Mouse (Mus musculus) heart, postnatal 0 days (tissue): ENCODE measurements around the gene Tardbp. TPM values are rescaled to one million over a fixed set of nuclear protein-coding genes. Genes with fewer than 3 reads are reported as not detected.

Experiments used
- ATAC-seq: fragments of 200-750 bp; cut with Nextera tagmentation; 2 replicates; pipeline ENCODE4 v1.8.0; 2017; ENCODE audit warnings: low read depth, moderate number of reproducible peaks, moderate library complexity; ENCODE audit not compliant: insufficient read depth
- DNase-seq: peaks from one replicate; pipeline ENCODE4 v3.0.0-alpha.2; 2016; ENCODE audit warnings: low spot score
- H3K27ac ChIP-seq: fragments of 300-500 bp; sonication (generic); 2 replicates; pipeline ENCODE4 v1.5.1; 2014; ENCODE audit warnings: low read depth, mild to moderate bottlenecking
- H3K27me3 ChIP-seq: fragments of 300-500 bp; sonication (generic); 2 replicates; pipeline ENCODE4 v1.6.1; 2014; ENCODE audit warnings: low read length, mixed read lengths; ENCODE audit not compliant: control insufficient read depth, insufficient read depth
- H3K36me3 ChIP-seq: fragments of 300-500 bp; sonication (generic); replicated peaks from 2 replicates; pipeline ENCODE4 v1.6.1; 2014; ENCODE audit warnings: low read length, mixed read lengths; ENCODE audit not compliant: control insufficient read depth, insufficient read depth
- H3K4me1 ChIP-seq: fragments of 300-500 bp; sonication (generic); 2 replicates; pipeline ENCODE4 v1.6.1; 2014; ENCODE audit warnings: antibody characterized with exemption; ENCODE audit not compliant: control insufficient read depth, insufficient read depth
- H3K4me2 ChIP-seq: fragments of 300-500 bp; sonication (generic); 2 replicates; pipeline ENCODE4 v1.6.1; 2014; ENCODE audit warnings: low read depth, mild to moderate bottlenecking, low read length, moderate library complexity
- H3K4me3 ChIP-seq: fragments of 300-500 bp; sonication (generic); 2 replicates; pipeline ENCODE4 v1.5.1; 2014; ENCODE audit warnings: low read depth, low read length
- H3K9ac ChIP-seq: fragments of 300-500 bp; sonication (generic); replicated peaks from 2 replicates; pipeline ENCODE4 v1.6.1; 2014; ENCODE audit warnings: low read depth, low read length, mixed read lengths
- H3K9me3 ChIP-seq: fragments of 300-500 bp; sonication (generic); replicated peaks from 2 replicates; pipeline ENCODE4 v1.6.1; 2016; ENCODE audit warnings: low read length; ENCODE audit not compliant: control insufficient read depth
- CTCF ChIP-seq: IDR thresholded peaks from 2 replicates; pipeline ENCODE4 v1.5.1; 2016; ENCODE audit warnings: antibody characterized with exemption, control low read depth, low read depth
- EP300 ChIP-seq: IDR thresholded peaks from 2 replicates; pipeline ENCODE4 v1.6.1; 2016; ENCODE audit warnings: antibody characterized with exemption, low read depth
- WGBS: fragments of 180-500 bp; shearing (Covaris S2); extraction: QIAGEN DNeasy Blood & Tissue Kit; methylation state at CpG from one replicate; pipeline ENCODE4 v1.1.7; 2014; 5-methylcytosine and 5-hydroxymethylcytosine counted together
- polyA plus RNA-seq: library from polyadenylated mRNA; unstranded; fragments of >200 nt; fragmentation: Nextera tagmentation; extraction: Ambion mirVana; gene quantifications from 2 replicates; pipeline ENCODE4 v1.2.1, GENCODE M21; 2015
- total RNA-seq: library from RNA; depleted of rRNA; stranded (reverse); fragments of >200 nt; gene quantifications from 2 replicates; pipeline ENCODE4 v1.2.3, GENCODE M21; 2014; ENCODE audit warnings: low replicate concordance

Gene Tardbp
- total and polyA plus RNA-seq, 2 experiments from 2014 or later, result 89.9 to 93.5 TPM

- DNase-seq (no peak), ATAC-seq (no peak)
- H3K9me3 ChIP-seq, result no peaks in the 10 kb centered on the region
- no peaks in the 10 kb centered on the region for H3K36me3 ChIP-seq
- no peak overlapping the region for H3K4me3 ChIP-seq
- TF ChIP-seq EP300 (no peak), CTCF (no peak)
- H3K4me2 ChIP-seq, result peak overlapping the region; percentile 42
- WGBS, result 30% methylated on average over 15 of the region's 15 CpGs
- no peak overlapping the region for H3K9ac ChIP-seq
- no peaks in the 10 kb centered on the region for H3K27me3 ChIP-seq
- no peaks in the 10 kb centered on the region for H3K4me1 ChIP-seq
- H3K27ac ChIP-seq, result peak overlapping the region; percentile 64; the same call in 1 of the 2 replicates
Observed at GRCm38 (mm10) chr4:148656691-148657258, 30.0 kb upstream of the Tardbp start.

DNA sequence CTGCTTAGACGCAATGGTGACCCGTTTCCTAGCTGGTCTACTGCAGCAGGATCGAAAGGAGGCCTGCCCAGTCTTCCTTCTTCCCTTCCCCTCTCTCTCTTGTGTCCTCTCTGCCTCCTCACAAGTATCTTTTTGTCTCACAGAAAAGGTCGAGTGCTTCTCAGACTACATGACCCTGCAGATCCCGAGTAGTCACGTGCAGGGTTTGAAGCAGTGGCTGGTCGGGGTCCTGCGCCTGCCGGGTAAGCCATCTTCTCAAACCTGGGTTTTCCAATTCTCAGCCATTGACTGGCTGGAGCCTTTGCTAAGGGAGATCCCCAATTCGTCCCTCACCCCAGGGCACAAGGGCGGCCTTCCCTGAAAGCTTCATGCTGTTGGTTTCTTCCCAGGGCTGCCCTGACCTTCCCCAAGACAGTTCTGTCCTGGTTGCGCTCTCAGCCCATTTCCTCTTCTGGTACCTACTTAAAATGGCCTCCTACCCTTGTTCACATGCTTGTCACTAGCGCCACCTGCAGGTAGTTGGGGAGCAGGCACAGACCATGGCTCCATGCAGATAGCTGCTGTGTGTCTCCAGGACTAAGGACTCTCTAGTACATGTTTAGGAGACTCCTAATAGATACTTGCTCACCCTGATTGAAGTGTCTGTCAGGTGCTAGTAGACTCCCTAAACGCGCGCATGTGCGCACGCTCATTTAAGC is 28.0 kb upstream of the Tardbp start:
- Histone ChIP-seq H3K27me3 (no peaks in the 10 kb centered on the region), H3K4me3 (no peak overlapping the region), H3K4me1 (no peaks in the 10 kb centered on the region), H3K9ac (no peak overlapping the region), H3K4me2 (no peak overlapping the region), H3K36me3 (no peaks in the 10 kb centered on the region), H3K27ac (no peak overlapping the region), H3K9me3 (no peaks in the 10 kb centered on the region)
- peak; percentile 59 for TF ChIP-seq CTCF
- no peak for TF ChIP-seq EP300
- 86% methylated on average over 18 of the region's 18 CpGs for WGBS
- ATAC-seq, result 0 out of 2 replicates have a peak, but pooled peaks have one; percentile 41
- DNase-seq, result no peak

GRCm38 (mm10) chr4:148651045-148651444 is 24.2 kb upstream of the Tardbp start:
- DNase-seq, result no peak
- no peak for ATAC-seq
- TF ChIP-seq CTCF (no peak), EP300 (no peak)
- Histone ChIP-seq H3K4me3 (no peak overlapping the region), H3K4me2 (no peak overlapping the region), H3K27me3 (no peaks in the 10 kb centered on the region), H3K36me3 (no peaks in the 10 kb centered on the region), H3K9me3 (no peaks in the 10 kb centered on the region), H3K4me1 (no peaks in the 10 kb centered on the region), H3K27ac (no peak overlapping the region; the same call in 1 of the 2 replicates), H3K9ac (no peak overlapping the region)
- 77% methylated on average over 9 of the region's 9 CpGs for WGBS

GRCm38 (mm10) chr4:148649309-148649708 is 22.5 kb upstream of the Tardbp start:
- no peak overlapping the region for H3K9ac ChIP-seq
- no peaks in the 10 kb centered on the region for H3K4me1 ChIP-seq
- ATAC-seq (no peak), DNase-seq (no peak)
- no peak overlapping the region for H3K27ac ChIP-seq
- H3K36me3 ChIP-seq, result no peaks in the 10 kb centered on the region
- H3K27me3 ChIP-seq, result no peaks in the 10 kb centered on the region
- WGBS, result 70% methylated on average over 3 of the region's 3 CpGs
- no peaks in the 10 kb centered on the region for H3K9me3 ChIP-seq
- H3K4me2 ChIP-seq, result no peak overlapping the region
- TF ChIP-seq EP300 (no peak), CTCF (peak; percentile 43)
- no peak overlapping the region for H3K4me3 ChIP-seq

- H3K4me2 ChIP-seq, result peak overlapping the region; percentile 30; the same call in 1 of the 2 replicates
Observed at GRCm38 (mm10) chr4:148646616-148647015, 19.8 kb upstream of the Tardbp start.

More at GRCm38 (mm10) chr4:148646616-148647015, 19.8 kb upstream of the Tardbp start:
- no peak overlapping the region for H3K9ac ChIP-seq
- no peak for TF ChIP-seq CTCF
- no peak for TF ChIP-seq EP300
- peak; percentile 88 for ATAC-seq
- H3K4me3 ChIP-seq, result no peak overlapping the region; the same call in 1 of the 2 replicates
- H3K36me3 ChIP-seq, result no peaks in the 10 kb centered on the region
- H3K9me3 ChIP-seq, result no peaks in the 10 kb centered on the region
- H3K27ac ChIP-seq, result peak overlapping the region; percentile 22
- peak; percentile 62 for DNase-seq
- H3K27me3 ChIP-seq, result no peaks in the 10 kb centered on the region
- WGBS, result 12% methylated on average over 11 of the region's 11 CpGs
- peaks cover 6% of the 10 kb centered on the region; the same call in 1 of the 2 replicates for H3K4me1 ChIP-seq
